Mouse (Mus musculus) MEL (cell line): ENCODE measurements at regions not wholly inside any gene's neighbourhood (a gene's known extent, or its start where the extent isn't known, plus 50 kb on each side); places are given as distances from the start of the nearest gene placed in this dataset.

ENCODE experiments used
- DNase-seq: peaks from one replicate; pipeline ENCODE4 v3.0.0; 2011; ENCODE audit warnings: low read depth, low spot score
- H3K27ac ChIP-seq: 2 replicates; pipeline ENCODE4 v1.5.1; 2012; ENCODE audit warnings: low read depth, mild to moderate bottlenecking, control low read depth, low read length, moderate library complexity; ENCODE audit not compliant: control insufficient read depth
- H3K27me3 ChIP-seq, 2 experiments: fragments of 150-350 bp in 1 of 2; sonication (generic) in 1 of 2; 2 replicates each; pipeline ENCODE4 v1.6.1; 2012; ENCODE audit warnings: low read length in 2 of 2, mild to moderate bottlenecking in 2 of 2, improper control_type of control experiment in 1 of 2, moderate library complexity in 1 of 2; ENCODE audit not compliant: insufficient read depth in 2 of 2, control insufficient read depth in 1 of 2
- H3K36me3 ChIP-seq, 2 experiments: 2 replicates each; pipeline ENCODE4 v1.6.1; 2012 to 2014; ENCODE audit warnings: low read length in 2 of 2, improper control_type of control experiment in 1 of 2, inconsistent platforms in 1 of 2, mild to moderate bottlenecking in 1 of 2; ENCODE audit not compliant: insufficient read depth in 2 of 2, control insufficient read depth in 1 of 2
- H3K4me1 ChIP-seq, 2 experiments: fragments of 150-350 bp in 1 of 2; sonication (generic) in 1 of 2; 2 replicates each; pipeline ENCODE4 v1.6.1; 2012; ENCODE audit warnings: low read length in 2 of 2, improper control_type of control experiment in 1 of 2, mild to moderate bottlenecking in 1 of 2; ENCODE audit not compliant: insufficient read depth in 2 of 2, control insufficient read depth in 1 of 2
- H3K4me3 ChIP-seq, 2 experiments: fragments of 150-350 bp in 1 of 2; sonication (generic) in 1 of 2; 2 replicates each; pipeline ENCODE4 v1.5.1; 2012; ENCODE audit warnings: low read depth in 2 of 2, low read length in 2 of 2, mild to moderate bottlenecking in 2 of 2, moderate library complexity in 2 of 2, control low read depth in 1 of 2, improper control_type of control experiment in 1 of 2; ENCODE audit not compliant: control insufficient read depth in 1 of 2, insufficient read depth in 1 of 2
- H3K79me2 ChIP-seq: 2 replicates; pipeline ENCODE4 v1.6.1; 2012; ENCODE audit warnings: mild to moderate bottlenecking, low read length, moderate library complexity; ENCODE audit not compliant: control insufficient read depth, poor library complexity, insufficient read depth
- H3K9ac ChIP-seq: 2 replicates; pipeline ENCODE4 v1.6.1; 2012; ENCODE audit warnings: low read depth, mild to moderate bottlenecking, control low read depth, low read length, moderate library complexity; ENCODE audit not compliant: control insufficient read depth, poor library complexity, severe bottlenecking
- H3K9me3 ChIP-seq: fragments of 150-350 bp; sonication (generic); replicated peaks from 2 replicates; pipeline ENCODE4 v1.6.1; 2012; ENCODE audit warnings: mild to moderate bottlenecking, low read length, improper control_type of control experiment, moderate library complexity; ENCODE audit not compliant: insufficient read depth
- E2F4 ChIP-seq: IDR thresholded peaks from 2 replicates; pipeline ENCODE4 v1.6.1; 2011; ENCODE audit warnings: low read depth, low read length, improper control_type of control experiment, borderline replicate concordance
- GABPA ChIP-seq: IDR thresholded peaks from 2 replicates; pipeline ENCODE4 v1.6.1; 2012; ENCODE audit warnings: low read depth, mild to moderate bottlenecking, inconsistent platforms, low read length, improper control_type of control experiment, moderate library complexity
- JUND ChIP-seq: IDR thresholded peaks from 2 replicates; pipeline ENCODE4 v1.6.1; 2011; ENCODE audit warnings: low read depth, mild to moderate bottlenecking, improper control_type of control experiment, low read length
- KAT2A ChIP-seq: conservative IDR thresholded peaks from 2 replicates; pipeline ENCODE4 v1.6.1; 2012; ENCODE audit warnings: low read depth, low read length, improper control_type of control experiment, inconsistent platforms
- MAFK ChIP-seq: IDR thresholded peaks from 2 replicates; pipeline ENCODE4 v1.6.1; 2011; ENCODE audit warnings: low read depth, mild to moderate bottlenecking, low read length, improper control_type of control experiment, borderline replicate concordance
- MAZ ChIP-seq: IDR thresholded peaks from 2 replicates; pipeline ENCODE4 v1.6.1; 2012; ENCODE audit warnings: low read depth, mild to moderate bottlenecking, inconsistent platforms, low read length, improper control_type of control experiment
- MYC ChIP-seq: IDR thresholded peaks from 2 replicates; pipeline ENCODE4 v1.6.1; 2011; ENCODE audit warnings: low read depth, mild to moderate bottlenecking, low read length, improper control_type of control experiment, moderate library complexity
- NELFE ChIP-seq: IDR thresholded peaks from 2 replicates; pipeline ENCODE4 v1.6.1; 2011; ENCODE audit warnings: low read depth, low read length, improper control_type of control experiment
- NRF1 ChIP-seq: IDR thresholded peaks from 2 replicates; pipeline ENCODE4 v1.6.1; 2014; ENCODE audit warnings: low read depth, mild to moderate bottlenecking, inconsistent platforms, low read length, improper control_type of control experiment, moderate library complexity; ENCODE audit not compliant: poor library complexity, insufficient read depth, severe bottlenecking
- POLR2A ChIP-seq, 2 experiments: IDR thresholded peaks; 2 replicates each; pipeline ENCODE4 v1.6.1; 2011 to 2012; ENCODE audit warnings: low read length in 2 of 2, mild to moderate bottlenecking in 2 of 2, control low read depth in 1 of 2, improper control_type of control experiment in 1 of 2, low read depth in 1 of 2, moderate library complexity in 1 of 2; ENCODE audit not compliant: control insufficient read depth in 1 of 2, insufficient read depth in 1 of 2, poor library complexity in 1 of 2
- POLR2AphosphoS5 ChIP-seq: IDR thresholded peaks from 2 replicates; pipeline ENCODE4 v1.6.1; 2012; ENCODE audit warnings: low read depth, borderline replicate concordance, mild to moderate bottlenecking, inconsistent platforms, low read length, moderate library complexity, mixed read lengths
- SIN3A ChIP-seq: IDR thresholded peaks from 2 replicates; pipeline ENCODE4 v1.6.1; 2012; ENCODE audit warnings: low read length, improper control_type of control experiment, inconsistent platforms
- SMC3 ChIP-seq: IDR thresholded peaks from 2 replicates; pipeline ENCODE4 v1.6.1; 2011; ENCODE audit warnings: low read depth, low read length, improper control_type of control experiment
- TCF12 ChIP-seq: IDR thresholded peaks from 2 replicates; pipeline ENCODE4 v1.6.1; 2014; ENCODE audit warnings: low read depth, mild to moderate bottlenecking, inconsistent platforms, low read length, improper control_type of control experiment, moderate library complexity
- USF1 ChIP-seq: IDR thresholded peaks from 2 replicates; pipeline ENCODE4 v1.6.1; 2014; ENCODE audit warnings: low read depth, mild to moderate bottlenecking, inconsistent platforms, low read length, improper control_type of control experiment, moderate library complexity
- USF2 ChIP-seq, 2 experiments: IDR thresholded peaks; 2 replicates each; pipeline ENCODE4 v1.6.1; 2011 to 2012; ENCODE audit warnings: improper control_type of control experiment in 2 of 2, low read length in 2 of 2, borderline replicate concordance in 1 of 2, inconsistent platforms in 1 of 2, low read depth in 1 of 2, mild to moderate bottlenecking in 1 of 2; ENCODE audit not compliant: insufficient read depth in 1 of 2
- ZNF384 ChIP-seq: IDR thresholded peaks from 2 replicates; pipeline ENCODE4 v1.6.1; 2012; ENCODE audit warnings: low read depth, mild to moderate bottlenecking, inconsistent platforms, low read length, improper control_type of control experiment

GRCm38 (mm10) chr11:23097223-23097490 is 89.8 kb downstream of the Fam161a start:
- no peaks in the 10 kb centered on the region for H3K36me3 ChIP-seq
- H3K27ac ChIP-seq: no peak overlapping the region
- no peak for TF ChIP-seq SIN3A
- TF ChIP-seq USF1: no peak
- no peak for TF ChIP-seq MAZ
- no peak for TF ChIP-seq GABPA
- TF ChIP-seq POLR2AphosphoS5: no peak
- no peak for TF ChIP-seq USF2 (IDR thresholded peaks at IDR 0.05; ENCODE audit: borderline replicate concordance in 1 of 2, insufficient read depth in 1 of 2, low read depth in 1 of 2, low read length in 2 of 2)
- no peak for TF ChIP-seq NRF1
- TF ChIP-seq, all 39 proteins: peak for 0
- H3K4me1 ChIP-seq: no peaks in the 10 kb centered on the region
- no peak overlapping the region for H3K4me3 ChIP-seq
- H3K9me3 ChIP-seq: no peaks in the 10 kb centered on the region
- H3K27me3 ChIP-seq: peaks cover under 1 to 10% of the 10 kb centered on the region in 2 experiments; a peak in 3 of 4 replicates
- no peaks in the 10 kb centered on the region for H3K79me2 ChIP-seq
- no peak overlapping the region for H3K9ac ChIP-seq
- no peak for DNase-seq

- DNase-seq: no peak
- Histone ChIP-seq H3K27ac (no peak overlapping the region), H3K9me3 (no peaks in the 10 kb centered on the region), H3K79me2 (no peaks in the 10 kb centered on the region), H3K4me1 (no peaks in the 10 kb centered on the region), H3K4me3 (no peak overlapping the region), H3K9ac (no peak overlapping the region), H3K27me3 (peaks cover 2 to 11% of the 10 kb centered on the region in 2 experiments; a peak in 3 of 4 replicates), H3K36me3 (no peaks in the 10 kb centered on the region)
- TF ChIP-seq MAFK (no peak), TCF12 (no peak), NRF1 (no peak), NELFE (no peak), SMC3 (no peak), MYC (no peak), POLR2A (IDR thresholded peaks at IDR 0.05; ENCODE audit: control insufficient read depth in 1 of 2, insufficient read depth in 1 of 2, low read depth in 1 of 2, low read length in 2 of 2, poor library complexity in 1 of 2) (no peak), E2F4 (no peak), JUND (no peak), USF2 (IDR thresholded peaks at IDR 0.05; ENCODE audit: borderline replicate concordance in 1 of 2, insufficient read depth in 1 of 2, low read depth in 1 of 2, low read length in 2 of 2) (no peak), KAT2A (no peak), ZNF384 (no peak)
These were observed 107.3 kb downstream of the Fam161a start for GRCm38 (mm10) chr11:23114636-23115035.
